Mouse (Mus musculus) T-helper 17 cell (primary cell): Measurements from ENCODE around the gene Wap.

Source experiments
- in situ Hi-C, 2 experiments: fragments of 300-600 bp; cut with MboI, MseI; formaldehyde crosslinking; loops; 1 replicate in 1 of 2; 2 replicates in 1 of 2; pipeline ENCODE4 v1.15.1; 2025; ENCODE audit warnings: high pct_unique_total_duplicates in 2 of 2

Wap gene

GRCm38 (mm10) chr11:6638537-6638936, at the start of gene Wap:
Gene Wap, minus strand, starts transcription at chr11:6638637.
- in situ Hi-C loops: no loop called here

GRCm38 (mm10) chr11:6684741-6685140, 46.3 kb upstream of the Wap start:
- in situ Hi-C loops: no loop called here

GRCm38 (mm10) chr11:6680397-6680818, 42.0 kb upstream of the Wap start:
- in situ Hi-C loops: no loop called here

- in situ Hi-C loops: no loop called here
Measured at GRCm38 (mm10) chr11:6679694-6680396, 41.4 kb upstream of the Wap start.

- in situ Hi-C loops: no loop called here
Measured at GRCm38 (mm10) chr11:6677530-6677929, 39.1 kb upstream of the Wap start.

- in situ Hi-C loops: no loop called here
Measured at GRCm38 (mm10) chr11:6676641-6677040, 38.2 kb upstream of the Wap start.

GRCm38 (mm10) chr11:6675402-6675801, 37.0 kb upstream of the Wap start:
- in situ Hi-C loops: no loop called here

GRCm38 (mm10) chr11:6674701-6675100, 36.3 kb upstream of the Wap start:
- in situ Hi-C loops: no loop called here

- in situ Hi-C loops: no loop called here
Measured at GRCm38 (mm10) chr11:6670826-6671225, 32.4 kb upstream of the Wap start.

GRCm38 (mm10) chr11:6670044-6670443, 31.6 kb upstream of the Wap start:
- in situ Hi-C loops: no loop called here

GRCm38 (mm10) chr11:6669041-6669440, 30.6 kb upstream of the Wap start:
- in situ Hi-C loops: loop anchor here in 1 of 2 experiments (10.0 kb wide), 1 partner anchor 466 kb away; no protein-coding TSS in a partner anchor

- in situ Hi-C loops: loop anchor here in 1 of 2 experiments (10.0 kb wide), 1 partner anchor 468 kb away; no protein-coding TSS in a partner anchor
Measured at GRCm38 (mm10) chr11:6666634-6667033, 28.2 kb upstream of the Wap start.

- in situ Hi-C loops: loop anchor here in 1 of 2 experiments (10.0 kb wide), 1 partner anchor 474 kb away; no protein-coding TSS in a partner anchor
Measured at GRCm38 (mm10) chr11:6661206-6661605, 22.8 kb upstream of the Wap start.

GRCm38 (mm10) chr11:6658271-6658670, 19.8 kb upstream of the Wap start, which contains the start of gene Ramp3:
Gene Ramp3, plus strand, starts transcription at chr11:6658521.
- in situ Hi-C loops: loop anchor here in 1 of 2 experiments (10.0 kb wide), 1 partner anchor 47 kb away; no protein-coding TSS in a partner anchor

GRCm38 (mm10) chr11:6654903-6655302, 16.5 kb upstream of the Wap start:
- in situ Hi-C loops: loop anchor here (5.0 to 10.0 kb wide), 4 partner anchors 50 to 482 kb away; no protein-coding TSS in a partner anchor

GRCm38 (mm10) chr11:6652978-6653377, 14.5 kb upstream of the Wap start:
- in situ Hi-C loops: loop anchor here (5.0 to 10.0 kb wide), 4 partner anchors 52 to 484 kb away; no protein-coding TSS in a partner anchor

- in situ Hi-C loops: loop anchor here (5.0 to 10.0 kb wide), 4 partner anchors 54 to 487 kb away; no protein-coding TSS in a partner anchor
Measured at GRCm38 (mm10) chr11:6650519-6650918, 12.1 kb upstream of the Wap start.

GRCm38 (mm10) chr11:6647831-6648724, 9.6 kb upstream of the Wap start:
- in situ Hi-C loops: loop anchor here in 1 of 2 experiments (10.0 kb wide), 1 partner anchor 497 kb away; no protein-coding TSS in a partner anchor

- in situ Hi-C loops: loop anchor here in 1 of 2 experiments (10.0 kb wide), 1 partner anchor 500 kb away; no protein-coding TSS in a partner anchor
Measured at GRCm38 (mm10) chr11:6644566-6644965, 6.1 kb upstream of the Wap start.

- in situ Hi-C loops: no loop called here
Measured at GRCm38 (mm10) chr11:6639072-6639471, 635 bp upstream of the Wap start.

- in situ Hi-C loops: no loop called here
Measured at GRCm38 (mm10) chr11:6636150-6636549, 2.3 kb downstream of the Wap start.

- in situ Hi-C loops: loop anchor here in 1 of 2 experiments (10.0 kb wide), 1 partner anchor 105 kb away; the partner anchor contains the start of gene Myo1g
Measured at GRCm38 (mm10) chr11:6629655-6630054, 8.8 kb downstream of the Wap start.
